Mouse (Mus musculus) limb, embryonic 10.5 days (tissue): Measurements from ENCODE around the gene Arntl. TPM values are rescaled to one million over a fixed set of nuclear protein-coding genes. Genes with fewer than 3 reads are reported as not detected.

Experiments used
- DNase-seq: peaks from one replicate; pipeline ENCODE4 v3.0.0-alpha.2; 2017; ENCODE audit warnings: low spot score
- H3K27ac ChIP-seq: fragments of 300-500 bp; sonication (generic); 2 replicates; pipeline ENCODE4 v1.5.1; 2016; ENCODE audit warnings: mild to moderate bottlenecking
- H3K27me3 ChIP-seq: fragments of 300-500 bp; sonication (generic); 2 replicates; pipeline ENCODE4 v1.6.1; 2016; ENCODE audit warnings: low read depth, mild to moderate bottlenecking; ENCODE audit not compliant: poor library complexity, severe bottlenecking
- H3K36me3 ChIP-seq: fragments of 300-500 bp; sonication (generic); 2 replicates; pipeline ENCODE4 v1.6.1; 2016; ENCODE audit warnings: mild to moderate bottlenecking, moderate library complexity
- H3K4me1 ChIP-seq: fragments of 300-500 bp; sonication (generic); 2 replicates; pipeline ENCODE4 v1.6.1; 2016
- H3K4me3 ChIP-seq: fragments of 300-500 bp; sonication (generic); 2 replicates; pipeline ENCODE4 v1.5.1; 2016; ENCODE audit warnings: mild to moderate bottlenecking, moderate library complexity
- H3K9me3 ChIP-seq: fragments of 300-500 bp; sonication (generic); replicated peaks from 2 replicates; pipeline ENCODE4 v1.6.1; 2016; ENCODE audit warnings: mild to moderate bottlenecking
- WGBS: fragments of 180-500 bp; shearing (Covaris S2); methylation state at CpG from one replicate; pipeline ENCODE4 v1.1.7; 2016; 5-methylcytosine and 5-hydroxymethylcytosine counted together
- polyA plus RNA-seq: library from polyadenylated mRNA; unstranded; fragments of >200 nt; fragmentation: Nextera tagmentation; extraction: Ambion mirVana; gene quantifications from 2 replicates; pipeline ENCODE4 v1.2.1, GENCODE M21; 2016

The Arntl gene
- polyA plus RNA-seq, 1 experiment from 2014 or later: 9.6 TPM

GRCm38 (mm10) chr7:113219416-113219815, 12.2 kb downstream of the Arntl start:
- no peak overlapping the region for H3K27ac ChIP-seq
- H3K27me3 ChIP-seq: no peaks in the 10 kb centered on the region
- no peaks in the 10 kb centered on the region for H3K36me3 ChIP-seq
- 64% methylated on average over 13 of the region's 13 CpGs for WGBS
- H3K4me3 ChIP-seq: no peak overlapping the region
- peak; percentile 67 for DNase-seq
- no peaks in the 10 kb centered on the region for H3K9me3 ChIP-seq
- peaks cover 8% of the 10 kb centered on the region for H3K4me1 ChIP-seq

- Histone ChIP-seq H3K9me3 (no peaks in the 10 kb centered on the region), H3K4me3 (no peak overlapping the region), H3K4me1 (peaks cover 6% of the 10 kb centered on the region), H3K36me3 (no peaks in the 10 kb centered on the region), H3K27me3 (no peaks in the 10 kb centered on the region), H3K27ac (no peak overlapping the region)
- 93% methylated on average over 3 of the region's 3 CpGs for WGBS
- no peak for DNase-seq
These were observed 12.6 kb downstream of the Arntl start for GRCm38 (mm10) chr7:113219864-113220263.

GRCm38 (mm10) chr7:113220691-113221238, 13.5 kb downstream of the Arntl start:
- H3K36me3 ChIP-seq: no peaks in the 10 kb centered on the region
- H3K4me3 ChIP-seq: no peak overlapping the region
- WGBS: 79% methylated on average over 6 of the region's 6 CpGs
- peaks cover 6% of the 10 kb centered on the region for H3K4me1 ChIP-seq
- no peaks in the 10 kb centered on the region for H3K27me3 ChIP-seq
- H3K27ac ChIP-seq: no peak overlapping the region
- no peak for DNase-seq
- no peaks in the 10 kb centered on the region for H3K9me3 ChIP-seq

- no peak for DNase-seq
- H3K4me3 ChIP-seq: no peak overlapping the region
- peaks cover 11% of the 10 kb centered on the region for H3K4me1 ChIP-seq
- 86% methylated on average over 5 of the region's 5 CpGs for WGBS
- no peaks in the 10 kb centered on the region for H3K27me3 ChIP-seq
- H3K36me3 ChIP-seq: no peaks in the 10 kb centered on the region
- no peak overlapping the region for H3K27ac ChIP-seq
- H3K9me3 ChIP-seq: no peaks in the 10 kb centered on the region
These were observed 15.6 kb downstream of the Arntl start for GRCm38 (mm10) chr7:113222821-113223220.

- no peak for DNase-seq
- H3K4me1 ChIP-seq: peaks cover 20% of the 10 kb centered on the region
- no peak overlapping the region for H3K27ac ChIP-seq
- no peaks in the 10 kb centered on the region for H3K36me3 ChIP-seq
- 83% methylated on average over 1 of the region's 1 CpGs for WGBS
- no peaks in the 10 kb centered on the region for H3K9me3 ChIP-seq
- H3K27me3 ChIP-seq: no peaks in the 10 kb centered on the region
- H3K4me3 ChIP-seq: no peak overlapping the region
These were observed 17.4 kb downstream of the Arntl start for GRCm38 (mm10) chr7:113224620-113225019.

- WGBS: 70% methylated on average over 6 of the region's 6 CpGs
- Histone ChIP-seq H3K4me1 (peaks cover 20% of the 10 kb centered on the region), H3K36me3 (no peaks in the 10 kb centered on the region), H3K27me3 (no peaks in the 10 kb centered on the region), H3K4me3 (no peak overlapping the region), H3K9me3 (no peaks in the 10 kb centered on the region), H3K27ac (0 out of 2 replicates have a peak overlapping the region, but pooled peaks have one; percentile 25)
- DNase-seq: no peak
These were observed 21.2 kb downstream of the Arntl start for GRCm38 (mm10) chr7:113228498-113228897.

- H3K27ac ChIP-seq: no peak overlapping the region
- H3K4me1 ChIP-seq: no peaks in the 10 kb centered on the region
- 88% methylated on average over 8 of the region's 8 CpGs for WGBS
- H3K36me3 ChIP-seq: no peaks in the 10 kb centered on the region
- no peaks in the 10 kb centered on the region for H3K9me3 ChIP-seq
- DNase-seq: no peak
- H3K4me3 ChIP-seq: no peak overlapping the region
- H3K27me3 ChIP-seq: no peaks in the 10 kb centered on the region
These were observed 28.9 kb downstream of the Arntl start for GRCm38 (mm10) chr7:113236135-113236534.

- H3K27ac ChIP-seq: no peak overlapping the region
- H3K4me3 ChIP-seq: no peak overlapping the region
- peaks cover 5% of the 10 kb centered on the region; the same call in 1 of the 2 replicates for H3K4me1 ChIP-seq
- DNase-seq: no peak
- no peaks in the 10 kb centered on the region for H3K9me3 ChIP-seq
- WGBS: 76% methylated on average over 6 of the region's 6 CpGs
- H3K27me3 ChIP-seq: no peaks in the 10 kb centered on the region
- no peaks in the 10 kb centered on the region for H3K36me3 ChIP-seq
These were observed 31.1 kb downstream of the Arntl start for GRCm38 (mm10) chr7:113238365-113238764.

GRCm38 (mm10) chr7:113239448-113240130, 32.3 kb downstream of the Arntl start:
- no peak overlapping the region for H3K27ac ChIP-seq
- H3K36me3 ChIP-seq: no peaks in the 10 kb centered on the region
- 92% methylated on average over 4 of the region's 4 CpGs for WGBS
- no peak for DNase-seq
- H3K4me3 ChIP-seq: no peak overlapping the region
- peaks cover 5% of the 10 kb centered on the region; the same call in 1 of the 2 replicates for H3K4me1 ChIP-seq
- H3K27me3 ChIP-seq: no peaks in the 10 kb centered on the region
- no peaks in the 10 kb centered on the region for H3K9me3 ChIP-seq

GRCm38 (mm10) chr7:113240438-113240837, 33.2 kb downstream of the Arntl start:
- H3K27me3 ChIP-seq: no peaks in the 10 kb centered on the region
- H3K9me3 ChIP-seq: no peaks in the 10 kb centered on the region
- no peak for DNase-seq
- no peaks in the 10 kb centered on the region for H3K36me3 ChIP-seq
- peaks cover 5% of the 10 kb centered on the region; the same call in 1 of the 2 replicates for H3K4me1 ChIP-seq
- H3K4me3 ChIP-seq: no peak overlapping the region
- WGBS: 96% methylated on average over 1 of the region's 1 CpGs
- no peak overlapping the region for H3K27ac ChIP-seq

GRCm38 (mm10) chr7:113241901-113242661, 34.8 kb downstream of the Arntl start:
- Histone ChIP-seq H3K36me3 (no peaks in the 10 kb centered on the region), H3K4me1 (peaks cover 5% of the 10 kb centered on the region; the same call in 1 of the 2 replicates), H3K27me3 (no peaks in the 10 kb centered on the region), H3K27ac (no peak overlapping the region), H3K9me3 (no peaks in the 10 kb centered on the region), H3K4me3 (no peak overlapping the region)
- no peak for DNase-seq
- 79% methylated on average over 12 of the region's 12 CpGs for WGBS

GRCm38 (mm10) chr7:113242688-113243087, 35.4 kb downstream of the Arntl start:
- Histone ChIP-seq H3K27ac (no peak overlapping the region), H3K4me3 (no peak overlapping the region)

GRCm38 (mm10) chr7:113245144-113245543, 37.9 kb downstream of the Arntl start:
- DNase-seq: no peak
- H3K4me1 ChIP-seq: peaks cover 5% of the 10 kb centered on the region; the same call in 1 of the 2 replicates
- H3K9me3 ChIP-seq: no peaks in the 10 kb centered on the region
- no peaks in the 10 kb centered on the region for H3K27me3 ChIP-seq
- H3K27ac ChIP-seq: no peak overlapping the region
- 84% methylated on average over 5 of the region's 5 CpGs for WGBS
- H3K36me3 ChIP-seq: no peaks in the 10 kb centered on the region
- H3K4me3 ChIP-seq: no peak overlapping the region

More at GRCm38 (mm10) chr7:113242688-113243087, 35.4 kb downstream of the Arntl start:
- peaks cover 5% of the 10 kb centered on the region; the same call in 1 of the 2 replicates for H3K4me1 ChIP-seq
- H3K27me3 ChIP-seq: no peaks in the 10 kb centered on the region
- 90% methylated on average over 6 of the region's 6 CpGs for WGBS
- H3K9me3 ChIP-seq: no peaks in the 10 kb centered on the region
- no peaks in the 10 kb centered on the region for H3K36me3 ChIP-seq
- no peak for DNase-seq
